Mouse (Mus musculus) heart, embryonic 11.5 days (tissue): Measurements from ENCODE around the gene Nags. TPM values are rescaled to one million over a fixed set of nuclear protein-coding genes. Genes with fewer than 3 reads are reported as not detected.

Experiments
- ATAC-seq: fragments of 200-750 bp; cut with Nextera tagmentation; replicated peaks from 2 replicates; pipeline ENCODE4 v1.8.0; 2017; ENCODE audit warnings: moderate library complexity; ENCODE audit not compliant: insufficient number of reproducible peaks, low FRiP score, low TSS enrichment
- H3K27ac ChIP-seq: fragments of 300-500 bp; sonication (generic); 2 replicates; pipeline ENCODE4 v1.5.1; 2014; ENCODE audit warnings: mild to moderate bottlenecking, low read depth, low read length
- H3K27me3 ChIP-seq: fragments of 300-500 bp; sonication (generic); 2 replicates; pipeline ENCODE4 v1.6.1; 2014; ENCODE audit warnings: mild to moderate bottlenecking, low read length, mixed read lengths; ENCODE audit not compliant: control insufficient read depth, insufficient read depth
- H3K36me3 ChIP-seq: fragments of 300-500 bp; sonication (generic); 2 replicates; pipeline ENCODE4 v1.6.1; 2014; ENCODE audit warnings: mild to moderate bottlenecking, low read length, moderate library complexity, mixed read lengths; ENCODE audit not compliant: control insufficient read depth, insufficient read depth
- H3K4me1 ChIP-seq: fragments of 300-500 bp; sonication (generic); 2 replicates; pipeline ENCODE4 v1.6.1; 2014; ENCODE audit warnings: low read length; ENCODE audit not compliant: control insufficient read depth, insufficient read depth
- H3K4me2 ChIP-seq: fragments of 300-500 bp; sonication (generic); 2 replicates; pipeline ENCODE4 v1.6.1; 2014; ENCODE audit warnings: mild to moderate bottlenecking, moderate library complexity
- H3K4me3 ChIP-seq: fragments of 300-500 bp; sonication (generic); 2 replicates; pipeline ENCODE4 v1.5.1; 2014; ENCODE audit warnings: low read depth, low read length
- H3K9ac ChIP-seq: fragments of 300-500 bp; sonication (generic); 2 replicates; pipeline ENCODE4 v1.6.1; 2014; ENCODE audit warnings: mild to moderate bottlenecking, low read depth, low read length, moderate library complexity
- H3K9me3 ChIP-seq: fragments of 300-500 bp; sonication (generic); replicated peaks from 2 replicates; pipeline ENCODE4 v1.6.1; 2016; ENCODE audit warnings: low read length; ENCODE audit not compliant: control insufficient read depth
- WGBS: fragments of 180-500 bp; shearing (Covaris S2); extraction: QIAGEN DNeasy Blood & Tissue Kit; methylation state at CpG from one replicate; pipeline ENCODE4 v1.1.7; 2014; ENCODE audit not compliant: insufficient replicate concordance; 5-methylcytosine and 5-hydroxymethylcytosine counted together
- polyA plus RNA-seq: library from polyadenylated mRNA; unstranded; fragments of >200 nt; fragmentation: Nextera tagmentation; extraction: Ambion mirVana; gene quantifications from 2 replicates; pipeline ENCODE4 v1.2.1, GENCODE M21; 2014

The Nags gene
- polyA plus RNA-seq, 1 experiment from 2014 or later, result 0.33 TPM

DNA sequence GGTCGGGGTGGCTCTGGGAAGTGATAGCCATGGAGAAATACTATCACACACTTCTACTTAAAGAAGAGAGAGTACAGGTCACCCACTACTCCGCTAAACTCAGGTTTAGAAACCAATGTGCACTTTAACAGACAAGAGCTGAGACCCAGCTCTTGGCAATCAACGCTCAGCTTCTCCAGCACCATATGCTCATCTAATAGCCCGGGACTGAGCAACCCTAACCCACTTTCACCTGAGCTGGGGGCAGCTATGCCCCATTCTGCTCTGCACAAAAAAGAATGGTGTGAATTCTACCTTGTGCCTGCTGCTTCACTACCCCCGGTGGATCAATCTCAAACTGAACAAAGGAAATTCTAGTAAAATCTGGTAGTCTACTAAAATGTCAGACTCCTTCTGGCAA, 22.2 kb downstream of the Nags start:
- no peak overlapping the region for H3K9ac ChIP-seq
- H3K36me3 ChIP-seq, result peaks cover 16% of the 10 kb centered on the region
- H3K4me3 ChIP-seq, result no peak overlapping the region
- H3K9me3 ChIP-seq, result no peaks in the 10 kb centered on the region
- H3K4me2 ChIP-seq, result no peak overlapping the region
- ATAC-seq, result no peak
- no peaks in the 10 kb centered on the region for H3K4me1 ChIP-seq
- 91% methylated on average over 5 of the region's 5 CpGs for WGBS
- no peak overlapping the region for H3K27ac ChIP-seq
- no peaks in the 10 kb centered on the region for H3K27me3 ChIP-seq

DNA sequence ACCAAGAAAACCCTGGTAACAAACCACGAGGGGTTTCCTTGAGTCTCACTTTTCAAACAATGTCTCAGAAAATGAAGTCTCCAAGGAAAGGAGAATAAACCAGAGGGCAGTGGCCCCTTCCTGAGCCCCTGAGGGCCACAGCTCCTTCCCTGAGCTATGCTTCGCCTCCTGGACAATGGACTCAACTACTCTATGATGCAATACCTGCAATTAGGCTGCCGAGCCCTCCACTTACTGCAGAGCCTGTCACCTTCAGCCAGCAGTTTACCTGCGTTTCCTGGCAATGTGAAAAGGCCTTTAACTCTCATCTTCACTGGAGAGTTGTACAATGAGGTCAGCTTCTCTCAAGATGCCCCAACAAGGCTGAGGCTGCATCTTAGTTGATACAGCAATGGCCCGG, 23.4 kb downstream of the Nags start:
- no peak overlapping the region for H3K4me2 ChIP-seq
- no peaks in the 10 kb centered on the region for H3K4me1 ChIP-seq
- 77% methylated on average over 5 of the region's 5 CpGs for WGBS
- H3K27me3 ChIP-seq, result no peaks in the 10 kb centered on the region
- H3K9me3 ChIP-seq, result no peaks in the 10 kb centered on the region
- no peak overlapping the region for H3K4me3 ChIP-seq
- ATAC-seq, result no peak
- H3K36me3 ChIP-seq, result peaks cover 13% of the 10 kb centered on the region
- H3K9ac ChIP-seq, result no peak overlapping the region
- H3K27ac ChIP-seq, result no peak overlapping the region

DNA sequence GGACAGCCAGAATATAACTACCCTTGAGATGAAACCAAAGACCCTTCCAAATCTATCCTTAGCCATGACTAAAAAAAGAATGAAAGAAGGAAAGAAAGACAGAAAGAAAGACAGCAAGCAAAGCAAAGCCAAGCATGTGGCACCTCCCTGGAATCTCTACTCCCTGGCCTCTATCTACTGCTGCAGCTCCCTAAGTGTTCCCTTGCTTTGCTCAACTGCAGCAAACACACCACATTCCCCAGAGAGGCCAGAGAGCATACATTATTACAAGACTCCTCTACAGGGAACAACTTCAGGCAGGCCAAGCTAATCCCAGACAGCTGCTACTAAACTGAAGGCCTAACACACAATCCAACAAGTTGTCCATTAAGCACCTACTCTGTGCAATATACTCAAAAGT, 34.5 kb downstream of the Nags start:
- Histone ChIP-seq H3K4me1 (peaks cover 9% of the 10 kb centered on the region; the same call in 1 of the 2 replicates), H3K27ac (no peak overlapping the region), H3K27me3 (no peaks in the 10 kb centered on the region), H3K4me3 (no peak overlapping the region), H3K9me3 (no peaks in the 10 kb centered on the region), H3K4me2 (no peak overlapping the region), H3K9ac (no peak overlapping the region), H3K36me3 (peaks cover 19% of the 10 kb centered on the region)
- ATAC-seq, result no peak

DNA sequence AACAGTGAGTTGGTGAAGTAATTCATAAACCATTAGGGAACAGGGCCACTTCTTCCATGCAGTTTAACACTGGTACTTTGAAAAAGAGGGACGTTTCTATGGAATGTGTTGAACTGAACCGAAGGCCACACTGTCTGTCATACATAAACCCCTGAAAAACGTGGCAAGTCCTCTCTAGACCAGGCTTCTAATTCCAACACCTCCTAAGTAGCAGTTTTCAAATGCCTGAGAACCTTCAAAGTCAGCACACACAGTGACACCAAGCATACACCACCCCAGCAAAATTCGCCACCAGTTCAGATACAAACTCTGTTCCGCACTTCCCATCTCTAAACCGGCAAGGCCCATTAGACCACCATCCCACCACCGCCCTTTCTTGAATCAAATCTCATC, 38.9 kb downstream of the Nags start:
- WGBS, result 5% methylated on average over 7 of the region's 7 CpGs
- Histone ChIP-seq H3K4me3 (peak overlapping the region; percentile 97), H3K27ac (peak overlapping the region; percentile 94), H3K9ac (peak overlapping the region; percentile 93), H3K4me1 (peaks cover 13% of the 10 kb centered on the region; the same call in 1 of the 2 replicates), H3K36me3 (0 out of 2 replicates have a peak, but pooled peaks cover 6% of the 10 kb centered on the region), H3K9me3 (no peaks in the 10 kb centered on the region), H3K4me2 (peak overlapping the region; percentile 86), H3K27me3 (no peaks in the 10 kb centered on the region)
- ATAC-seq, result no peak

DNA sequence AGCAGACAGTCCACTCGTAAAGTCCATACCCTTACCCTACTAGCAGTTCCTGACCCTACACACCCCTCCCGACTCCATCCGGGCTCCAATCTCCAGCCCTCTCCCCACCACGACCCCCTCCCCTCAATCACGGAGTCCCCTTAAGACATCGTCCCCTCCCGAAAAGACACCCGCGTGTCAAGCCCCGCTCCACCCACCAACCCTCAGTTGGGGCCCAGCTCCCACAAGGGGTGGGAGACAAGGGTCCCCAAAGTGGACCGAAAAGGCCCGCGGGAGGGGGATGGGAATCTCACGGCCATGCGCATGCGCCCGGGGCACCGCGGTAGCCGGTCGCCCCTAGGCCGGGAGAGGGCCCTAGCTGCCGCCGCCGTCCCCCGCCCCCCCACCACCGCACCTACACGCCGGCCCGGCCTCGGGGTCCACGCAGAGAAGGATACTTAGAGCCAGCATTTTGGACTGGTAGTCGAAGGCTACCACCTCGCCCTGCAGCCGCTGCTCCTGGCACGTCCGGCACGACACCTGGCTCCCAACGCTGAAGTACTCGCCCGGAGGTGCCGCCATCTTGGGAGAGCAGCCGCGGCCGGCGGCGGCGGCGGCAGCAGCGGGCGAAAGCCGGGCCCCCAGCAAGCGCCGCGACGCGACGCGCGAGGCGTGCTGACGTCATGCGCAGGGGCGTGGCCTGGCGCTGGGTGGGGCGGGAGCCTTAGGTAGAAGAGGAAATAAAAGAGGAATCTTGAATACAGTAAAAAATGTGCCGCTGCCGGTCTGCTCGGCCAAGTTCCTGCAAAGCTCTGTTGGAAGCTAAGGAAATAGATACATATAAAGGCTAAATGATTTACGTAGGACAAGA, 39.6 kb downstream of the Nags start, which contains the start of gene Lsm12:
Gene Lsm12 (minus strand): TSS at position 651 of the 850 bp plus-strand sequence.
- Histone ChIP-seq H3K4me3 (peak within 1 kb of the TSS; percentile 97), H3K9me3 (no peaks in the 10 kb centered on the region), H3K4me2 (peak within 1 kb of the TSS; percentile 86), H3K9ac (peak within 1 kb of the TSS; percentile 93), H3K4me1 (peaks cover 13% of the 10 kb centered on the region; the same call in 1 of the 2 replicates), H3K27ac (peak within 1 kb of the TSS; percentile 94), H3K27me3 (no peaks in the 10 kb centered on the region), H3K36me3 (0 out of 2 replicates have a peak, but pooled peaks cover 4% of the 10 kb centered on the region)
- under 1% methylated on average over 67 of the region's 70 CpGs for WGBS
- ATAC-seq, result peak; percentile 72

DNA sequence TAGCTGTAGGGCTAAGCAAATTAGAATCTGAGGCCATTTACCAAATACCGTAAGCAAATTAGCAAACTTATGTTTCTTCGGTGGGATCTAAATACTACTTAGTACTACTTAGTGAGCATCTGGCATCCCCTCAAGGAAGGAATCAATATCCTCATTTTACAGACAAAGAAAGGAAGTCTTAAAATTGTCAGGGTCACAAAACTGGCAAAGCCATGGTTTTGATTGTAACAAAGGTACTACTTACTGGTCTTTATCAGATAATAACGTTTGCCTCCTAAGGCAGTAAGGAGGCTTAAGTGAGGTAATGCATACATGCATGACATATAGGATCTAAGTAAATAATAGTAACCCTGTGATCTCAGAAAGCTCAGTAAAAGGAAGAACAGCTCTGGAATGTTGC, 40.4 kb downstream of the Nags start:
- Histone ChIP-seq H3K4me3 (peak overlapping the region; percentile 97), H3K9me3 (no peaks in the 10 kb centered on the region), H3K27ac (0 out of 2 replicates have a peak overlapping the region, but pooled peaks have one; percentile 94), H3K4me2 (peak overlapping the region; percentile 86), H3K27me3 (no peaks in the 10 kb centered on the region), H3K4me1 (peaks cover 12% of the 10 kb centered on the region), H3K9ac (no peak overlapping the region), H3K36me3 (0 out of 2 replicates have a peak, but pooled peaks cover 4% of the 10 kb centered on the region)
- 52% methylated on average over 3 of the region's 3 CpGs for WGBS
- no peak for ATAC-seq

DNA sequence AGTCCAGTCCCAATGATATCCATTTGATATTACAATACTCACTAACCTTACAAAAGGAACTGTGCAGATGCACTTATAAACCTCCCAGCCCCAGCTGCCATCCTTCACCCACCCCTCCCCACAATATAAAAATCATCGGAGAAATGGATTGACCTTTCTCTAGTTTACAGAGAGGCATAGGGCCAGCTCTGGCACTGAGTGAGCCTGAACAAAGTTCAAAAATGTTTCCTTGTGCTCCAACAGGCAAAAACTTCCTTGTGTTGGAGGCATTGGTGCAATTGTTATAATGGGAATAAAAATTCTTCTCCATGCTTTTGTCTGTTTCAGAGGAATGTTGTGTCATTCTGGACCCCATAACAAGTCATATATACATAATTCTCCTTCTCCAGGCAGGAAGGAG, 40.9 kb downstream of the Nags start:
- Histone ChIP-seq H3K4me3 (no peak overlapping the region), H3K36me3 (0 out of 2 replicates have a peak, but pooled peaks cover 2% of the 10 kb centered on the region), H3K9me3 (no peaks in the 10 kb centered on the region), H3K27ac (no peak overlapping the region), H3K27me3 (no peaks in the 10 kb centered on the region), H3K4me1 (peaks cover 17% of the 10 kb centered on the region), H3K9ac (no peak overlapping the region), H3K4me2 (no peak overlapping the region)
- no peak for ATAC-seq
- 76% methylated on average over 1 of the region's 1 CpGs for WGBS

DNA sequence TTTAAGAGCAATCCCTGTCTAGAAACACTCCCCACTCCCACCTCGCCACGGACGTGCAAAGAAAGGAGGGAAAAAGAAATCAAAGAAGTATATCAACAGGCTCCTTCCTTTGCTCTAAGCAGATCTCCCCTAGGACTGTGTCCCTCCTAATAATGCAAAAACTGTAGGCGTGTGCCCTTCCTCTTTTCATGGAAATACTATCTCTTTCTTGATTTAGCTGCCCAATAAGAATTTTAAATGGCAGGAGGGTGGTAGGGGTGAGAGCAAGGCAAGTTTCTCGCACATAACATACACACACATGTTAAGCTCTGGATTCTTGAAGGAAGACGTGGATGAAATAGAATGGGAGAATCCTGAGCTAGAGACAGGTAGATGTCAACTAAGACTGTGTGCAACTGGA, 43.7 kb downstream of the Nags start:
- peaks cover 14% of the 10 kb centered on the region for H3K4me1 ChIP-seq
- no peaks in the 10 kb centered on the region for H3K9me3 ChIP-seq
- H3K36me3 ChIP-seq, result peaks cover 3% of the 10 kb centered on the region; the same call in 1 of the 2 replicates
- 64% methylated on average over 6 of the region's 6 CpGs for WGBS
- peak overlapping the region; percentile 76 for H3K4me2 ChIP-seq
- H3K9ac ChIP-seq, result peak overlapping the region; percentile 72
- H3K4me3 ChIP-seq, result peak overlapping the region; percentile 61
- no peaks in the 10 kb centered on the region for H3K27me3 ChIP-seq
- no peak overlapping the region for H3K27ac ChIP-seq
- ATAC-seq, result no peak
